Mouse (Mus musculus): ENCODE measurements around the gene Ltbr.
A peak's percentile ranks its signal among the peaks of the same experiment; 100 is the strongest.
"Not testable (repeated sequence)": the region's sequence is repeated elsewhere in the genome, so short reads cannot be mapped to it uniquely, and the experiment has no call there.

Gene Ltbr

DNA sequence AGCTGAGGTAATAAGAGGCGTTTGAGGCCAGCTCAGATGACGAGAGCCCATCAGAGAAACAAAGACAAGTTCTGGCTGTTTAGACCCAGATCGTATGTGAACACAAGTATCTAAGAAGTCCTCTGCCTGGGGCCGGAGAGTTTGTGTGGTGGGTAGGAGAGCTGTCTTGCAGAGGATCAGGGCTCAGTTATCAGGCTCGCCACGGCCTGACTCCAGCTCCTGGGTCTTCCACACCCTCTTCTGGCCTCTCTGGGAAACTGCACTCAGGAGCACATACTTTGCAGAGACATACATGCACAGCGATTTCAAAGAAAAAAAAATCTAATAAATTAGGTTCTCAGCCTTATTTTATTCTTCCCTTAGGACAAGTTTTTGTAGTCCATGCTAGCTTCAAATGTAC is 28.9 kb downstream of the Ltbr start:
- Histone ChIP-seq H3K36me3 (ENCODE audit: control insufficient read depth, insufficient read depth, low read length, poor library complexity, severe bottlenecking) (no peaks in the 10 kb centered on the region), H3K27me3 (ENCODE audit: control insufficient read depth, insufficient read depth, low read length, poor library complexity, severe bottlenecking) (no peaks in the 10 kb centered on the region)
- DNase-seq (ENCODE audit: low read depth, low spot score) = no peak

DNA sequence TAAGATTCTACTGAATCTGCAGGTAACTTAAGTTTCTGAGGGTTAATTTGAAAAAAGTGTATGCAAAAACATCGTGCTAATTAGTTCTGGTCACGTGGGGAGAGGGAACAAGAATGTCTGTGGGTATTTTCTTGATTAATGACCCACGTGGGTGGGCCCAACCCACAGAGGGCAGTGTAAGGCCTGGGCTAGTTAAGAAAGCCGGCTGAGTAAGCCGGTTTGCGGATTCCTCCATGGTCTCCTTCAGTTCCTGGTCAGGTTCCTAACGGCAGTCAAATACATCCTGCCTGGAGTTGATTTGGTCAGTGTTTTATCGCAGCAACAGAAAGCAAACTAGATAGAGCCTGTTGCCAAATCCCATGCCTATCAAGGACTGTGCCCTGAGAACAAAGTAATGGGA is 29.4 kb downstream of the Ltbr start:
- no peak for DNase-seq (ENCODE audit: low read depth, low spot score)
- Histone ChIP-seq H3K27me3 (ENCODE audit: control insufficient read depth, insufficient read depth, low read length, poor library complexity, severe bottlenecking) (no peaks in the 10 kb centered on the region), H3K36me3 (ENCODE audit: control insufficient read depth, insufficient read depth, low read length, poor library complexity, severe bottlenecking) (no peaks in the 10 kb centered on the region)

- H3K36me3 ChIP-seq (ENCODE audit: control insufficient read depth, insufficient read depth, low read length, poor library complexity, severe bottlenecking); DNase-seq (ENCODE audit: low read depth, low spot score); H3K27me3 ChIP-seq (ENCODE audit: control insufficient read depth, insufficient read depth, low read length, poor library complexity, severe bottlenecking): not testable (repeated sequence)
These were observed 31.0 kb downstream of the Ltbr start for GRCm38 (mm10) chr6:125282721-125283120.

GRCm38 (mm10) chr6:125279729-125280128 is 34.0 kb downstream of the Ltbr start:
- DNase-seq (ENCODE audit: low read depth, low spot score) = peak; percentile 36
- Histone ChIP-seq H3K27me3 (ENCODE audit: control insufficient read depth, insufficient read depth, low read length, poor library complexity, severe bottlenecking) (no peaks in the 10 kb centered on the region), H3K36me3 (ENCODE audit: control insufficient read depth, insufficient read depth, low read length, poor library complexity, severe bottlenecking) (no peaks in the 10 kb centered on the region)

DNA sequence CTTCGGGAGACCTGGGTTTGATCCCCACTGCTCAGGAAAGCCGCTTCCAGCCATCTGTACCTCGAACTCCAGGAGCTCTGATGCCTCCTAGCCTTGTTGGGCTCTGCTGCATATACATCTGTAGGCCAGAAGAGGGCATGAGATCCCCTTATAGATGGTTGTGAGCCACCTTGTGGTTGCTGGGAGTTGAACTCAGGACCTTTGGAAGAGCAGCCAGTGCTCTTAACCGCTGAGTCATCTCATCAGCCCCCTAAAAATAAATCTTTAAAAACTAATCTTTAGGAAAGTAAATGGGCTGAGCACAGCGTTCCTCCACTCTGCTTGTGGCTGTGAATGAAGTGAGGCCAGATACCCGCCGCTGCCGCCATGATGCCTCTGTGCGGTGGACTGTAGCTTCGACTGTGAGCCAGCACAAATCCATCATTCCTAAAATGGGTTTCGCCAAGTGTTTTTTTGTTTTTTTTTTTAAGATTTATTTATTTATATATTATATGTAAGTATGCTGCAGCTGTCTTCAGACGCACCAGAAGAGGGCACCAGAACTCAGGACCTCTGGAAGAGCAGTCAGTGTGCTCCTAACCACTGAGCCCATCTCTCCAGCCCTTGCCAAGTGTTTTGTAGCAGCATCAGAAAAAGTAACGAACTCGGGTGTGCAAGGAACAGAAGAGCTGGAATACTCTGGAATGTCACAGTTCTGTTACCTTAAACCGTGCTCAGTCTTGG is 38.7 kb downstream of the Ltbr start:
- DNase-seq (ENCODE audit: low read depth, low spot score) = peak; percentile 62
- no peaks in the 10 kb centered on the region for H3K27me3 ChIP-seq (ENCODE audit: control insufficient read depth, insufficient read depth, low read length, poor library complexity, severe bottlenecking)
- no peaks in the 10 kb centered on the region for H3K36me3 ChIP-seq (ENCODE audit: control insufficient read depth, insufficient read depth, low read length, poor library complexity, severe bottlenecking)

DNA sequence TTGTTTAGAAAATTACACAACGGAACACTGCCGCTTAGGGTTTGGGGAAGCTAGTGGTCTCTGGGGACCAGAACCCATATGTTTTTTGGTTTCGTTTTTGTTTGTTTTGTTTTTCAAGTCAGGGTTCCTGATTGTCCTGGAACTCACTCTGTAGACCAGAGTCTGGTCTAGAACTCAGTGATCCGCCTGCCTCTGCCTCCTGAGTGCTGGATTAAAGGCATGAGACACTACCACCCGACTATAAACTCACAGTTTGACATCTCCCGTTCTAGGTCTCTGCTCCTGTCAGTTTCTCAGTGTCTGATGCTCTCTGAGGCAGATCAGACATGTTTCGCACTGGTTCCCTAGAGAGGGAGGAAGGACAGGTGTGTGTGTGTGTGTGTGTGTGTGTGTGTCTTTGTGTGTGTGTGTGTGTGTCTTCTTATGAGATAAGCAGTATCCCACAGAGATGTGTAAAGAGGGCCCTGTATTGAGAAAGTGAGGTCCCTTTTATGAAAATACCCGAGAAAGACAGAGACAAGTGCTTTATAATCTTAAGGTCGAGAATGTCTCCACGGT is 41.4 kb downstream of the Ltbr start:
- Histone ChIP-seq H3K27me3 (ENCODE audit: control insufficient read depth, insufficient read depth, low read length, poor library complexity, severe bottlenecking) (no peaks in the 10 kb centered on the region), H3K36me3 (ENCODE audit: control insufficient read depth, insufficient read depth, low read length, poor library complexity, severe bottlenecking) (no peaks in the 10 kb centered on the region)
- peak; percentile 89 for DNase-seq (ENCODE audit: low read depth, low spot score)

DNA sequence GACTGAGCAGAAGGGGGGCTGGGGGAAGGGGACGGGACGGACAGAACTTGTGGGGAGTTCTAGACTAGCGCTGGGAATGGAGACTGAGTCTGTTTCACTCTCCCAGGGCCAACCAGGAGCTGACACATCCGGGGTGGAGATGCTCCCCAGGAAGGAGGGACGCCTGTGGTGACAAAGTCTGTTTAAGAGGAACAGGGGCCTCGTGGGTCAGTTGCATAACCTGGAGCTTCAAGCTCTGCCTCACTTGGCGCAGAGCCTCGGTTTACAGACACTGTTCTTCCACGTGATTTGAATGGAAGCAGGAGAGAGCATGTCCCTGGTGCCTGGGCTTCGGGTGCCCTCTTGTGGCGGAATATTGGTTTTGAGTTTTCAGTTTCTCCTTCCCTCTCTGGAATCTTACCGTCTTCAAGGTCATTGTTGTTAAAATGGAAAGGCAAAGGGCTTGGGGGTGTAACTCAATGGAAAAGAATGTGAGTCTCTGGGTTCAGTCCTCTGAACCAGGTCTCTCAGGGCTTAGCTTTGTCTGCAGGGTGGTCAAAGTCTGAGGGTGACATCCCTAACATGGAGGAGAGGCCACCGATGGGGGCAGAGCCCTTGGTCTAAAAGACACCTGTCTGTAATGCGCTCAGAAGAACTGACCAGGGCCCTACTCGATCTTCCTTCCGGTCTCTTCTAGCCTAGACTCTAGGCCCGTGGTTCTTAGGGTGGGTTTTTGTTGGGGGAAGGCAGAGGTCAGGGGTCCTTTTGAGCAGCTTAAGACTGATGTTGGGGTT is 42.0 kb downstream of the Ltbr start:
- no peaks in the 10 kb centered on the region for H3K36me3 ChIP-seq (ENCODE audit: control insufficient read depth, insufficient read depth, low read length, poor library complexity, severe bottlenecking)
- DNase-seq (ENCODE audit: low read depth, low spot score) = peak; percentile 93
- no peaks in the 10 kb centered on the region for H3K27me3 ChIP-seq (ENCODE audit: control insufficient read depth, insufficient read depth, low read length, poor library complexity, severe bottlenecking)

DNA sequence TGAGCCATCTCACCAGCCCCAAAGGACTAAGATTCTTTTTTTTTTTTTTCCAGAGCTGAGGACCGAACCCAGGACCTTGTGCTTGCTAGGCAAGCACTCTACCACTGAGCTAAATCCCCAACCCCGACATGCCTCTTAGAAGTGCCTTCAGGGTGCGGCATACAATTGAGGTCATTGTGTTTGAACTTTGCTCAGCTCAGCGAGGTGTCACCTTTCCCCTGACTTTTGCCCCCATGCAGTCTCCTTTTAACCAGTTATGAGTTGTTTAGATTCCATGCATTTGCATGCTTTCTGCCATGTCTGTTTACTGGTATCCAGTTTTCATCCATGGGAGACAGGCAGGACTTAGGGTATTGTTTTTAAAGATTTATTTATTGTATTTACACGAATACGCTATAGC is 44.9 kb downstream of the Ltbr start:
- no peak for DNase-seq (ENCODE audit: low read depth, low spot score)
- Histone ChIP-seq H3K27me3 (ENCODE audit: control insufficient read depth, insufficient read depth, low read length, poor library complexity, severe bottlenecking) (no peaks in the 10 kb centered on the region), H3K36me3 (ENCODE audit: control insufficient read depth, insufficient read depth, low read length, poor library complexity, severe bottlenecking) (no peaks in the 10 kb centered on the region)

DNA sequence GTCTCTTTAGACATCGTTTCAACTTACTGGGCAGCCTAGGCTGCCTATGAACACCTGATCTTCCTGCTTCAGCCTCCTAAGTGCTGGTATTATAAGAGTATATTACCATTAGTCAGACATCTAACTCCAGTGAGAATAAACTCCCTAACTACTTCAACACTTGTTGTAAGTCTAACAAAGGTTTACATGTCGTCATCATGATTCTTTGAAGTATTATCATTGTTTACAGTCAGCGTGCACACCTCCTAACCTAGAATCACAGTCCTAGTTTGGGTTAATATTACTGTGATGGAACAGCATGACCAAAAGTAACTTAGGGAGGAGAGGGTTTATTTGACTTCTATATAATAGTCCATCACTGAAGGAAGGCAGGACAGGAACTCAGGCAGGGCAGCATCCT is 46.2 kb downstream of the Ltbr start:
- Histone ChIP-seq H3K27me3 (ENCODE audit: control insufficient read depth, insufficient read depth, low read length, poor library complexity, severe bottlenecking) (no peaks in the 10 kb centered on the region), H3K36me3 (ENCODE audit: control insufficient read depth, insufficient read depth, low read length, poor library complexity, severe bottlenecking) (no peaks in the 10 kb centered on the region)
- no peak for DNase-seq (ENCODE audit: low read depth, low spot score)

- DNase-seq (ENCODE audit: low read depth, low spot score); H3K27me3 ChIP-seq (ENCODE audit: control insufficient read depth, insufficient read depth, low read length, poor library complexity, severe bottlenecking); H3K36me3 ChIP-seq (ENCODE audit: control insufficient read depth, insufficient read depth, low read length, poor library complexity, severe bottlenecking): not testable (repeated sequence)
These were observed 47.1 kb downstream of the Ltbr start for GRCm38 (mm10) chr6:125266600-125266999.

- no peaks in the 10 kb centered on the region for H3K36me3 ChIP-seq (ENCODE audit: control insufficient read depth, insufficient read depth, low read length, poor library complexity, severe bottlenecking)
- DNase-seq (ENCODE audit: low read depth, low spot score) = no peak
- H3K27me3 ChIP-seq (ENCODE audit: control insufficient read depth, insufficient read depth, low read length, poor library complexity, severe bottlenecking) = no peaks in the 10 kb centered on the region
These were observed 47.6 kb downstream of the Ltbr start for GRCm38 (mm10) chr6:125266091-125266490.

DNA sequence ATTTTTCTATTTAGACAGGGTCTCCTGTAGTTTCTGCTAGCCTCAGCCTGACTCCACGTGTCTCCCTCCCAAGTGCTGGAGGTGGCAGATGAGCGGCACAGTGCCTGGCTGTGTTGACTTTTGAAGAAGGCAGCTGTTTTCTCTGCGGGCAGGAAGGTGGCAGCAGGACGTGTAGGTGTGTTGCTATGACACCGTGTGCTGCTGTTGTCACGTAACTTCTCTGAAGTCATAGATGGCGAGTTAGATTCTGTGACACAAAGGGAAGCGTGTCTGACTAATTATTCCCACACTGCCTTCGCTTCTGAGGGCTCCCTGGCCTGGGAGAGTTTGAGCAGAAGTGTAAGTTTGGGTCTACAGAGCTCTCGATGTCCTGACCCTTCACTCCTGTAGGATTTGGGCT is 48.4 kb downstream of the Ltbr start:
- DNase-seq (ENCODE audit: low read depth, low spot score) = peak; percentile 89
- no peaks in the 10 kb centered on the region for H3K36me3 ChIP-seq (ENCODE audit: control insufficient read depth, insufficient read depth, low read length, poor library complexity, severe bottlenecking)
- no peaks in the 10 kb centered on the region for H3K27me3 ChIP-seq (ENCODE audit: control insufficient read depth, insufficient read depth, low read length, poor library complexity, severe bottlenecking)

DNA sequence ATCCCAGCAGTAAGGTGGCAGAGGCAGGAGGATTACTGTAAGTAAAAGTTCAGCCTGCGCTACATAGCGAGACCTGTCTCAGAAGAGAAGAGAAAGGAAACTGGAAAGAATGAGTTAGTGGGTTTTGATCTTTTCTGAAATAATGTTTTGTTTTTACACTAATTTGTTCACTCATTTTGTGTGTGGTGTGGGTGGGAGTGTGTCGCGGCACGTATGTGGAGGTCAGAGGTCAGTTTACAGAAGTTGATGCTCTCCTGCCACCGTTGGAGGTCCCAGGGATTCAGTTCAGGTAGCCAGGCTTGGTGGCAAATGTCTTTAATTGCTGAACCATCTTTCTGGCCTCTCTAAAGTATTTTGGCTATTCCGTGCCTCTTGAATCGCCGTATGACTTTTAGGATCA is 49.5 kb downstream of the Ltbr start:
- H3K36me3 ChIP-seq (ENCODE audit: control insufficient read depth, insufficient read depth, low read length, poor library complexity, severe bottlenecking) = no peaks in the 10 kb centered on the region
- no peak for DNase-seq (ENCODE audit: low read depth, low spot score)
- no peaks in the 10 kb centered on the region for H3K27me3 ChIP-seq (ENCODE audit: control insufficient read depth, insufficient read depth, low read length, poor library complexity, severe bottlenecking)

DNA sequence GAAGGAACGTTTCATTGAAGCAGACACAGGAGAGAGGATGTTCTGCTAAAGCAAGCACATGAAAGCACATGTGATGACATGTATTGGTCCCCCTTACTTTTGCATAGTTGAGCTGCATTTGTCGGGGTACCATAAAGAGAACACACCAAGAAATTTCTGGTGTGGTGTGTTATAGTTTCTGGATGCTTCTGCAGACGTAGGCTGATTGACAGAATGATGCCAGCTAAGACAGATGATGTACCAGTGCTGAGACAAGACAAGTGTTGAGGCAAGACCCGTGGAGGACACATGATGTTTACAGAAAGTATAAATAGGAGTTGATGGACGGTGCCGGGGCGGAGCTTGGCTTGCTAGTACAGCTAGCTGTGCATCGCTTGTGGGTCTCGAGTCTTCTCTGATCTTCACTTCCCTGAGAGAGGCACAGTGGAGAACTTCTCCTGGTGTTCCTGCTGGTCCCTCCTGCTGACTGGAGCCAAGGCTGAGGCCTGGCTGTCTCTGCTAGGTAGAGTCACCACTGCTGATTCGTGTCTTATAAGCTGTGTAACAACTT is 53.6 kb downstream of the Ltbr start:
- H3K36me3 ChIP-seq (ENCODE audit: control insufficient read depth, insufficient read depth, low read length, poor library complexity, severe bottlenecking) = no peaks in the 10 kb centered on the region
- no peaks in the 10 kb centered on the region for H3K27me3 ChIP-seq (ENCODE audit: control insufficient read depth, insufficient read depth, low read length, poor library complexity, severe bottlenecking)
- no peak for DNase-seq (ENCODE audit: low read depth, low spot score)
